Mouse (Mus musculus) liver, embryonic 16.5 days (tissue): Measurements from ENCODE around the gene Rbm8a2. TPM values are rescaled to one million over a fixed set of nuclear protein-coding genes. Genes with fewer than 3 reads are reported as not detected.

Source experiments
- ATAC-seq: fragments of 200-750 bp; cut with Nextera tagmentation; 2 replicates; pipeline ENCODE4 v1.8.0; 2017; ENCODE audit warnings: low read depth, mild to moderate bottlenecking, moderate number of reproducible peaks, moderate library complexity
- H3K27ac ChIP-seq: fragments of 300-500 bp; sonication (generic); 2 replicates; pipeline ENCODE4 v1.5.1; 2014; ENCODE audit warnings: mild to moderate bottlenecking, low read length
- H3K27me3 ChIP-seq: fragments of 300-500 bp; sonication (generic); 2 replicates; pipeline ENCODE4 v1.6.1; 2014; ENCODE audit warnings: low read depth, low read length, mixed read lengths; ENCODE audit not compliant: control insufficient read depth, insufficient read depth
- H3K36me3 ChIP-seq: fragments of 300-500 bp; sonication (generic); 2 replicates; pipeline ENCODE4 v1.6.1; 2014; ENCODE audit warnings: mild to moderate bottlenecking; ENCODE audit not compliant: control insufficient read depth, insufficient read depth
- H3K4me1 ChIP-seq: fragments of 300-500 bp; sonication (generic); 2 replicates; pipeline ENCODE4 v1.6.1; 2014; ENCODE audit warnings: low read depth, low read length, mixed read lengths; ENCODE audit not compliant: control insufficient read depth
- H3K4me2 ChIP-seq: fragments of 300-500 bp; sonication (generic); 2 replicates; pipeline ENCODE4 v1.6.1; 2014; ENCODE audit warnings: low read depth, low read length, mixed read lengths
- H3K4me3 ChIP-seq: fragments of 300-500 bp; sonication (generic); 2 replicates; pipeline ENCODE4 v1.5.1; 2014; ENCODE audit warnings: low read depth, mild to moderate bottlenecking, low read length
- H3K9ac ChIP-seq: fragments of 300-500 bp; sonication (generic); 2 replicates; pipeline ENCODE4 v1.6.1; 2014; ENCODE audit warnings: low read depth, low read length
- H3K9me3 ChIP-seq: fragments of 300-500 bp; sonication (generic); replicated peaks from 2 replicates; pipeline ENCODE4 v1.6.1; 2016; ENCODE audit warnings: low read length; ENCODE audit not compliant: control insufficient read depth
- WGBS: fragments of 180-500 bp; shearing (Covaris S2); extraction: QIAGEN DNeasy Blood & Tissue Kit; methylation state at CpG from one replicate; pipeline ENCODE4 v1.1.7; 2014; ENCODE audit not compliant: insufficient replicate concordance; 5-methylcytosine and 5-hydroxymethylcytosine counted together
- polyA plus RNA-seq: library from polyadenylated mRNA; unstranded; fragments of >200 nt; fragmentation: Nextera tagmentation; extraction: Ambion mirVana; gene quantifications from 2 replicates; pipeline ENCODE4 v1.2.1, GENCODE M21; 2015

The Rbm8a2 gene
- polyA plus RNA-seq, 1 experiment from 2014 or later, result 0.14 TPM

GRCm38 (mm10) chr1:176000599-176000998 is 21.7 kb upstream of the Rbm8a2 start:
- H3K27ac ChIP-seq, result no peak overlapping the region
- no peaks in the 10 kb centered on the region for H3K36me3 ChIP-seq
- no peak overlapping the region for H3K4me3 ChIP-seq
- WGBS, result 62% methylated on average over 5 of the region's 5 CpGs
- no peaks in the 10 kb centered on the region for H3K4me1 ChIP-seq
- no peaks in the 10 kb centered on the region for H3K27me3 ChIP-seq
- H3K4me2 ChIP-seq, result no peak overlapping the region
- ATAC-seq, result no peak
- H3K9me3 ChIP-seq, result no peaks in the 10 kb centered on the region
- no peak overlapping the region for H3K9ac ChIP-seq

- 56% methylated on average over 7 of the region's 7 CpGs for WGBS
- H3K9me3 ChIP-seq, result no peaks in the 10 kb centered on the region
- H3K4me2 ChIP-seq, result no peak overlapping the region
- H3K27me3 ChIP-seq, result no peaks in the 10 kb centered on the region
- H3K36me3 ChIP-seq, result no peaks in the 10 kb centered on the region
- H3K9ac ChIP-seq, result no peak overlapping the region
- ATAC-seq, result no peak
- no peak overlapping the region for H3K27ac ChIP-seq
- H3K4me3 ChIP-seq, result no peak overlapping the region
- H3K4me1 ChIP-seq, result no peaks in the 10 kb centered on the region
These were observed 18.2 kb upstream of the Rbm8a2 start for GRCm38 (mm10) chr1:175997076-175997651.

- no peaks in the 10 kb centered on the region for H3K36me3 ChIP-seq
- no peak overlapping the region for H3K4me2 ChIP-seq
- H3K4me3 ChIP-seq, result no peak overlapping the region
- no peaks in the 10 kb centered on the region for H3K27me3 ChIP-seq
- no peaks in the 10 kb centered on the region for H3K9me3 ChIP-seq
- no peak overlapping the region for H3K9ac ChIP-seq
- no peak for ATAC-seq
- WGBS, result 64% methylated on average over 4 of the region's 4 CpGs
- H3K4me1 ChIP-seq, result no peaks in the 10 kb centered on the region
- H3K27ac ChIP-seq, result no peak overlapping the region
These were observed 10.0 kb upstream of the Rbm8a2 start for GRCm38 (mm10) chr1:175988912-175989311.

GRCm38 (mm10) chr1:175988448-175988847 is 9.5 kb upstream of the Rbm8a2 start:
- Histone ChIP-seq H3K9ac (no peak overlapping the region), H3K4me2 (no peak overlapping the region), H3K4me1 (no peaks in the 10 kb centered on the region), H3K36me3 (no peaks in the 10 kb centered on the region), H3K4me3 (no peak overlapping the region), H3K27me3 (no peaks in the 10 kb centered on the region), H3K9me3 (no peaks in the 10 kb centered on the region), H3K27ac (no peak overlapping the region)
- no peak for ATAC-seq
- WGBS, result 64% methylated on average over 5 of the region's 5 CpGs

- WGBS, result 63% methylated on average over 5 of the region's 5 CpGs
- no peaks in the 10 kb centered on the region for H3K27me3 ChIP-seq
- no peak overlapping the region for H3K9ac ChIP-seq
- H3K36me3 ChIP-seq, result no peaks in the 10 kb centered on the region
- no peaks in the 10 kb centered on the region for H3K4me1 ChIP-seq
- no peaks in the 10 kb centered on the region for H3K9me3 ChIP-seq
- H3K4me3 ChIP-seq, result no peak overlapping the region
- no peak overlapping the region for H3K27ac ChIP-seq
- no peak overlapping the region for H3K4me2 ChIP-seq
- no peak for ATAC-seq
These were observed 8.2 kb downstream of the Rbm8a2 start for GRCm38 (mm10) chr1:175970710-175971109.

GRCm38 (mm10) chr1:175967004-175967745 is 11.7 kb downstream of the Rbm8a2 start:
- no peak for ATAC-seq
- 50% methylated on average over 5 of the region's 5 CpGs for WGBS

GRCm38 (mm10) chr1:175961786-175962185 is 17.1 kb downstream of the Rbm8a2 start:
- Histone ChIP-seq H3K4me2 (no peak overlapping the region), H3K27ac (no peak overlapping the region), H3K4me1 (no peaks in the 10 kb centered on the region), H3K9me3 (no peaks in the 10 kb centered on the region), H3K9ac (no peak overlapping the region), H3K27me3 (no peaks in the 10 kb centered on the region), H3K4me3 (no peak overlapping the region), H3K36me3 (no peaks in the 10 kb centered on the region)
- ATAC-seq, result no peak
- WGBS, result 61% methylated on average over 2 of the region's 2 CpGs

More at GRCm38 (mm10) chr1:175967004-175967745, 11.7 kb downstream of the Rbm8a2 start:
- H3K9ac ChIP-seq, result no peak overlapping the region
- no peaks in the 10 kb centered on the region for H3K36me3 ChIP-seq
- H3K4me1 ChIP-seq, result no peaks in the 10 kb centered on the region
- no peaks in the 10 kb centered on the region for H3K27me3 ChIP-seq
- no peak overlapping the region for H3K4me2 ChIP-seq
- H3K4me3 ChIP-seq, result no peak overlapping the region
- H3K9me3 ChIP-seq, result no peaks in the 10 kb centered on the region
- no peak overlapping the region for H3K27ac ChIP-seq

GRCm38 (mm10) chr1:175950851-175951250 is 28.1 kb downstream of the Rbm8a2 start:
- Histone ChIP-seq H3K27ac (no peak overlapping the region), H3K36me3 (no peaks in the 10 kb centered on the region), H3K4me2 (no peak overlapping the region), H3K27me3 (no peaks in the 10 kb centered on the region), H3K9ac (no peak overlapping the region), H3K9me3 (no peaks in the 10 kb centered on the region), H3K4me1 (no peaks in the 10 kb centered on the region), H3K4me3 (no peak overlapping the region)
- ATAC-seq, result no peak
- 82% methylated on average over 2 of the region's 2 CpGs for WGBS

GRCm38 (mm10) chr1:175950421-175950820 is 28.5 kb downstream of the Rbm8a2 start:
- Histone ChIP-seq H3K4me2 (no peak overlapping the region), H3K27me3 (no peaks in the 10 kb centered on the region), H3K9me3 (no peaks in the 10 kb centered on the region), H3K36me3 (no peaks in the 10 kb centered on the region), H3K27ac (no peak overlapping the region), H3K4me3 (no peak overlapping the region), H3K9ac (no peak overlapping the region), H3K4me1 (no peaks in the 10 kb centered on the region)
- no peak for ATAC-seq
- WGBS, result 67% methylated on average over 3 of the region's 3 CpGs
